Mouse (Mus musculus) kidney, embryonic 15.5 days (tissue): ENCODE data around the gene Tns4. TPM values are rescaled to one million over a fixed set of nuclear protein-coding genes. Genes with fewer than 3 reads are reported as not detected.

Source experiments
- ATAC-seq: fragments of 200-750 bp; cut with Nextera tagmentation; replicated peaks from 2 replicates; pipeline ENCODE4 v1.8.0; 2017; ENCODE audit warnings: moderate TSS enrichment; ENCODE audit not compliant: low FRiP score
- H3K27ac ChIP-seq: fragments of 300-500 bp; sonication (generic); 2 replicates; pipeline ENCODE4 v1.5.1; 2015; ENCODE audit warnings: mild to moderate bottlenecking, inconsistent platforms
- H3K27me3 ChIP-seq: fragments of 300-500 bp; sonication (generic); 2 replicates; pipeline ENCODE4 v1.6.1; 2015; ENCODE audit warnings: inconsistent platforms
- H3K36me3 ChIP-seq: fragments of 300-500 bp; sonication (generic); 2 replicates; pipeline ENCODE4 v1.6.1; 2015; ENCODE audit warnings: inconsistent platforms
- H3K4me1 ChIP-seq: fragments of 300-500 bp; sonication (generic); 2 replicates; pipeline ENCODE4 v1.6.1; 2015; ENCODE audit warnings: inconsistent platforms
- H3K4me2 ChIP-seq: fragments of 300-500 bp; sonication (generic); 2 replicates; pipeline ENCODE4 v1.6.1; 2015; ENCODE audit warnings: moderate library complexity, mild to moderate bottlenecking, inconsistent platforms
- H3K4me3 ChIP-seq: fragments of 300-500 bp; sonication (generic); replicated peaks from 2 replicates; pipeline ENCODE4 v1.5.1; 2015; ENCODE audit warnings: mild to moderate bottlenecking, inconsistent platforms
- H3K9ac ChIP-seq: fragments of 300-500 bp; sonication (generic); 2 replicates; pipeline ENCODE4 v1.6.1; 2015; ENCODE audit warnings: mild to moderate bottlenecking, inconsistent platforms
- H3K9me3 ChIP-seq: fragments of 300-500 bp; sonication (generic); replicated peaks from 2 replicates; pipeline ENCODE4 v1.6.1; 2016; ENCODE audit warnings: inconsistent platforms
- WGBS: fragments of 180-500 bp; shearing (Covaris S2); methylation state at CpG from one replicate; pipeline ENCODE4 v1.1.7; 2015; ENCODE audit warnings: mixed read lengths; 5-methylcytosine and 5-hydroxymethylcytosine counted together
- polyA plus RNA-seq: library from polyadenylated mRNA; unstranded; fragments of >200 nt; fragmentation: Nextera tagmentation; extraction: Ambion mirVana; gene quantifications from 2 replicates; pipeline ENCODE4 v1.2.1, GENCODE M21; 2015

The Tns4 gene
- polyA plus RNA-seq, 1 experiment from 2014 or later, result 0.29 TPM

DNA sequence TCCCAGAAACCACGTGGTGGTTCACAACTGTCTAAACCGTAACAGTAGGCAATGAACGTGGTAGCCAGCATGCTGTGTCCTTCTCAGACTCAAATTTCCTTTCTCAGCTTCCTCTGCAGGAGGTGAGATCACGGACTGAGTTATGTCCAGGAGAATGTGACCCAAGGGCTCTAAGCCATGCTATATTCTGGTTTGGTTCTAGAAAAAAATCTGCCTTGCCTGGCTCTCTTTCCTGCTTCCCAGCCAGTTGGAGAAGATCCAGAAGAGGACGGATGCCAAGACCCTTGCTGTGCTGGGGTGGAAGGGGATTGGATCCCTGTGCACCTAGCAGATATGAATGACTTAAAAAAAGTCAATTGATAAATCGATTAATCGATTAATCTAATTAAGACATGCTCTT, 10.4 kb upstream of the Tns4 start:
- Histone ChIP-seq H3K27me3 (no peaks in the 10 kb centered on the region), H3K9me3 (no peaks in the 10 kb centered on the region), H3K27ac (0 out of 2 replicates have a peak overlapping the region, but pooled peaks have one; percentile 27), H3K36me3 (no peaks in the 10 kb centered on the region), H3K4me2 (no peak overlapping the region), H3K4me3 (no peak overlapping the region), H3K4me1 (peaks cover 17% of the 10 kb centered on the region; the same call in 1 of the 2 replicates), H3K9ac (no peak overlapping the region)
- WGBS, result 73% methylated on average over 7 of the region's 7 CpGs
- ATAC-seq, result no peak

DNA sequence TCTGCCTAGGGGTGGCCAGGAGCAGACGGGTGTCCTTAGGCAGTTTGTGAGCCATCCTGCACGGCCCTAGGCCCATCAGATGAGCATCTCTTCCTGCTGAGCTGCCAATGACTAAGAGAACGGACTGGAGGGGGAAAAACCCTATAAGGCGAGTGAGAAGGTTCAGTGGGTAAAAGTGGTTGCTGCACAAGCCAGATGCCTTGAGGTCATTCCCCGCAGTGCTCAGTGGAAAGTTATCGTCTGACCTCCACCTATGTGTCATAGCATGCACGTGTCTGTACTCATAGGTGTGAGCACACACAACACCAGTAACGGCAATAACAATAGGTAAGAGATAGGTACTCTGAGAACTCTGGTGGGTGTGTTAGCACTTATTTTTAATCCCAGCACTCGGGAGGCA, 9.8 kb upstream of the Tns4 start:
- Histone ChIP-seq H3K9ac (no peak overlapping the region), H3K9me3 (no peaks in the 10 kb centered on the region), H3K27me3 (no peaks in the 10 kb centered on the region), H3K4me1 (peaks cover 17% of the 10 kb centered on the region; the same call in 1 of the 2 replicates), H3K27ac (no peak overlapping the region), H3K4me3 (no peak overlapping the region), H3K36me3 (no peaks in the 10 kb centered on the region), H3K4me2 (no peak overlapping the region)
- 92% methylated on average over 9 of the region's 9 CpGs for WGBS
- ATAC-seq, result no peak

DNA sequence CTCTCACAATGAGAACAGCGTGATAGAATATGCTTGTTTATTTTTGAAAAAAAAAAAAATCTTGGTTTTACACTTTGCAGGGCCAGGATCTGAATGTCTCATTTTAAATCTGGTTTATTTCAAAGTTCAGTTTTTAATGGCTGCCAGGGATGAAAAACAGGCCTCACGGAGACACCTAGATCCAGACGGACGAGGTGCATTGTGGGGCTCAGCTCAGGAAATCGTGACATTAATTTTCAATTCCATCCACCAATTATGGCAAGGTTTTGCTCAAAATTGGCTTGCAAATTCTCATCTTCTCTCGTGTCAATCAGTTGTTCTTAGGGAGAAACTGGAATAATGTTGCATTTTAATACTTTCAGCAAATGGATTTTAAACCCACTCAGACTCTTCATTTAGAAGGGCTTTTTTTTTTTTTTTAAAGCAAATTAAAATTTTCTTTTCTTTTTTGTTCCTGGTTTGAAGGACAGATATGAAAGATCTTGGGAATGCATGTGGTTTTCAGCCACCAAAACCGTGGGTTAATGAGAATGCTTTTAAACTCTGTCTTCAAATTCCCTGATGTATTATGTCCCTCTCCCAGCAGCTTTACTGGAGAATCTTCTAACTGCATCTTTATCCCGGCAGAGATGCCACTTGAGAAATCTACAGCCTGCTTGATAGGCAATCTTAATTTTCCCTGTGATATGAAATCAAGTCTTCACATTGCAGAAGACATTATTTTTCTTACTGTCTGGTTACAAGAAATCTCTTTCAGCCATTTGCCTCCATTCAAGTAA, 8.1 kb upstream of the Tns4 start:
- H3K9ac ChIP-seq, result no peak overlapping the region
- H3K9me3 ChIP-seq, result no peaks in the 10 kb centered on the region
- 78% methylated on average over 8 of the region's 8 CpGs for WGBS
- H3K4me3 ChIP-seq, result no peak overlapping the region
- H3K4me1 ChIP-seq, result peaks cover 20% of the 10 kb centered on the region; the same call in 1 of the 2 replicates
- no peaks in the 10 kb centered on the region for H3K27me3 ChIP-seq
- no peak overlapping the region for H3K27ac ChIP-seq
- no peak overlapping the region for H3K4me2 ChIP-seq
- no peak for ATAC-seq
- H3K36me3 ChIP-seq, result no peaks in the 10 kb centered on the region

DNA sequence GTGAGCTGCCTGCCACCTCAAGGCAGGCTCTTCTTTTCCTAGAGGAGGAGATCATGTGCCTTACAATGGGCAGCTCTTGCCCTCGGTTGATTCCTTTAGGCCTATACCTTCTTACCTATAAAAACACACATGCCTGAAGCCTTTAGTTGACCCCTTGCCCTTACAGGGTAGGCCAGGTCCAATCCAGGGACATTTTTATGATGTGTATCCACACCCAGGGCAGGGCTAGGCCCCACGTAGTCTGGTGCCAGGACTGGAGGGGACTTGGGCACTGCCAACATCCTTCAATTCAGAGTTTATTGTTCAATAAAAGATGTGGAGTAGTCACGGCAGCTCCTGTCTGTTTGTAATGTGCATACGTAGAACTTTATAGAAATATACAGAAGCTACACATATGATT, 7.3 kb upstream of the Tns4 start:
- Histone ChIP-seq H3K27me3 (no peaks in the 10 kb centered on the region), H3K27ac (no peak overlapping the region), H3K36me3 (no peaks in the 10 kb centered on the region), H3K9me3 (no peaks in the 10 kb centered on the region), H3K4me3 (no peak overlapping the region), H3K4me1 (peaks cover 14% of the 10 kb centered on the region; the same call in 1 of the 2 replicates), H3K4me2 (no peak overlapping the region), H3K9ac (no peak overlapping the region)
- no peak for ATAC-seq
- WGBS, result 69% methylated on average over 4 of the region's 4 CpGs

DNA sequence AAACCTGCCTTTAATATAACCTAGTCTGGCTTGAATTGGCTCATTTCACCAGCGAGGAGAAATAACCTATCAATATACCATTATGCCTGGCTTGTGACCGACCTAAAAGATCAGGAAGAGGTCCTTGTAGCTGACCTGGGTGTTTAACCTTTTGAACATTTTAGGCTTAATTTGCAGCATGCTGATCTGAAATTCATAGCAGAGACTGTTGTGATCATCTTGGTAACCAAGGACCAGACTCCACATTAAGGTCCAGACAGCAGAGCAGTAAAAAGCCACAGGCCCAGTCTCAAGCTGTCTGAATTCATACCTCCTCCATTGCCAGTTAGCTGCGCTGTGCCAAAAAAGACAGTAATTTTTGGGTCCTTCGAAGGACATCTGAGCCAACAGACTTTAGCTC, 6.7 kb upstream of the Tns4 start:
- 74% methylated on average over 4 of the region's 4 CpGs for whole genome bisulfite sequencing
- Histone ChIP-seq H3K36me3 (no peaks in the 10 kb centered on the region), H3K4me2 (no peak overlapping the region), H3K27ac (no peak overlapping the region), H3K9ac (no peak overlapping the region), H3K9me3 (no peaks in the 10 kb centered on the region), H3K27me3 (no peaks in the 10 kb centered on the region), H3K4me3 (no peak overlapping the region), H3K4me1 (peaks cover 14% of the 10 kb centered on the region; the same call in 1 of the 2 replicates)
- no peak for ATAC-seq

DNA sequence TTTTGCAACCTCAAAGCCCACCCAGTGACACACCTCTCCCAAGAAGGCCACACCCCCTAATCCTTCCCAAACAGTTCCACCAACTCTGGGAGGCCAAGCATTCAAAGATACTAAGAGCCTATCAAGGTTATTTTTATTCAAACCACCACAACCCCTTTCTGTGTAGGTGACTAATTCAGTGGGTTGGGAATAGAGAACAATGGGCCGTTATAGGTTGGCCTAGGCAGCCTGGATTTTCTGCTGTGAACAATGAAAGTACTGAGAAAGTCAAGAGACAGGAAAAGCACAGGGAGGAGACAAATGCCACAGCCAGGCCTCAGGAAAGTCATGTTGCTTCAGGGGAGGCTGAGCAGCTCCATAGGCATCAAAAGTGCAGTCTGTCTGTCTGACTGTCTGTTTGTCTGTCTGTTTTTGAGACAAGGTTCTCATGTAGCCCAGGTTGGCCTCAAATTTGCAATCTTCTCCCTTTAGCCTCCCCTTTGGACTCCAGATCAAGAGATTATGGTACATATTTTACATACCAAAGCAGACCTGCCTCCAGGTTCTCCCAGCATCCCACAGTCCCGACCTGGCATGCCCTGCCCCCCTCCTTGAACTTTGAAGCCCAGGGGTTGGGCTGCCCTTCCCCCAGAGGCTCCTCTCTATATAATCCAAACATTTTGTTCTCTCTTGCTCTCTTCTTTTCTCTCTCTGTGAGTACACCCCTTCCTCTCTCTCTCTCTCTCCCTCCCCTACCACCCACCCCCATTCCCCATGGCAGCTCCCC, 6.0 kb upstream of the Tns4 start:
- ATAC-seq, result no peak
- Histone ChIP-seq H3K4me3 (no peak overlapping the region), H3K9ac (no peak overlapping the region), H3K36me3 (no peaks in the 10 kb centered on the region), H3K4me2 (no peak overlapping the region), H3K9me3 (no peaks in the 10 kb centered on the region), H3K4me1 (peaks cover 11% of the 10 kb centered on the region; the same call in 1 of the 2 replicates), H3K27me3 (no peaks in the 10 kb centered on the region), H3K27ac (no peak overlapping the region)
- 52% methylated on average over 2 of the region's 2 CpGs for WGBS

DNA sequence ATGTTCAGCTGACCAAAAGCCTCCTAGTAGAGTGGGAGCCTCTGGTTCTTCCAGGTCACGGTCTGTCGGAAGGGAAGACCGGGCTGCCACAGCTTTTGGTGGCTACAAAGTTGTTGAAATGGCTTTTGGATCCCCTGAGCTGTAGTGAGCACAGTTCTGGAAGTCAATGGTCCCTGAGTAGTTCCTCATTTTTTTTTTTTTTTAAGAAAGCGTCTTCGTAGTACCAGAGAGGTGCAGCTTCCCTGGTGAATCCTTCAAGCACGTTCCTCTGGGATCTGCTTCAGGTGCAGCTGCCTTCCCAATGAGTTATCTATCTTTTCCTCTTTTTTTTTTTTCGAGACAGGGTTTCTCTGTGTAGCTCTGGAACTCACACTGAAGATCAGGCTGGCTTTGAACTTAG, 4.6 kb upstream of the Tns4 start:
- ATAC-seq, result no peak
- Histone ChIP-seq H3K36me3 (no peaks in the 10 kb centered on the region), H3K27ac (no peak overlapping the region), H3K4me3 (no peak overlapping the region), H3K9ac (no peak overlapping the region), H3K4me1 (0 out of 2 replicates have a peak, but pooled peaks cover 3% of the 10 kb centered on the region), H3K4me2 (no peak overlapping the region), H3K9me3 (no peaks in the 10 kb centered on the region), H3K27me3 (no peaks in the 10 kb centered on the region)
- 75% methylated on average over 7 of the region's 7 CpGs for WGBS

DNA sequence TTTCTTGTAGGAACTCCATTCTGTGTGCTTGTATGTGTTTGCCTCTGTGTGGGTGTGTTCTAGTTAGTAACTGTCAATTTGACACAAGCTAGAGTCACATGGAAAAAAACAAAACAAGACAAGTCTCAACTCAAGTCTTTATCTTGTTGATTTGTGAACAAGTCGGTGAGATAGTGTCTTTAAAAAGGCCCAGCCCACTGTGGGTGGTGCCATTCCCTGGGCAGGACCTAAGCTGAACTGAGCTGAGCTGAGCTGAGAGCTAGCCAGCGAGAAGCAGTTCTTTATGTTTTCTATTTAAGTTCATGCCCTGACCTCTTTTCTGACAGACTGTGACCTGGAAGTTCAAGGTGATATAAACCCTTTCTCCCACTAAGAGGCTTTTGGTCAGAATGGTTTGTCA, 2.6 kb upstream of the Tns4 start:
- no peak for ATAC-seq
- H3K27ac ChIP-seq, result no peak overlapping the region
- no peak overlapping the region for H3K4me2 ChIP-seq
- 36% methylated on average over 2 of the region's 2 CpGs for WGBS
- H3K4me3 ChIP-seq, result no peak overlapping the region
- no peaks in the 10 kb centered on the region for H3K36me3 ChIP-seq
- no peak overlapping the region for H3K9ac ChIP-seq
- H3K9me3 ChIP-seq, result no peaks in the 10 kb centered on the region
- no peaks in the 10 kb centered on the region for H3K27me3 ChIP-seq
- 0 out of 2 replicates have a peak, but pooled peaks cover 3% of the 10 kb centered on the region for H3K4me1 ChIP-seq

DNA sequence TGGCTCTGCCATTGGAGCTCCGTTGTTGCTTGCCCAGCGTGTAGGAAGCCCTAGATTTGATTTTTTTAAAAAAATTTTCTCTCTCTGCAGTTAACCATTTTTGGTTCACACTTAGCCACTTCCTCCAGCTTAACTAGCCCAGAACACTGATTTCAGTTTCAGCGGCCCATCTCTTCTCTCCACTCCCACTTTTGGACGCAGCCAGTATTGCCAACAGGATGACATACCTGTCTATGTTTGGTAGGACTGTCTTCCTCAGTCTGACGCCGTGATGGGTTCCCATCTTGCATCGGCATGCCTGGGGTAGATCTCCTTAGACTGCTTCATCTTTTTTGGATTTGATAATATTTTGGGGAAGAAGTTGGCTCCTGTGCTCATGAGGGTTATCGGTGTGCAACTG, 1.3 kb upstream of the Tns4 start:
- Histone ChIP-seq H3K36me3 (no peaks in the 10 kb centered on the region), H3K27ac (no peak overlapping the region), H3K4me3 (no peak overlapping the region), H3K4me1 (peaks cover 6% of the 10 kb centered on the region; the same call in 1 of the 2 replicates), H3K9me3 (no peaks in the 10 kb centered on the region), H3K4me2 (no peak overlapping the region), H3K27me3 (no peaks in the 10 kb centered on the region), H3K9ac (no peak overlapping the region)
- ATAC-seq, result no peak
- WGBS, result 91% methylated on average over 8 of the region's 8 CpGs

DNA sequence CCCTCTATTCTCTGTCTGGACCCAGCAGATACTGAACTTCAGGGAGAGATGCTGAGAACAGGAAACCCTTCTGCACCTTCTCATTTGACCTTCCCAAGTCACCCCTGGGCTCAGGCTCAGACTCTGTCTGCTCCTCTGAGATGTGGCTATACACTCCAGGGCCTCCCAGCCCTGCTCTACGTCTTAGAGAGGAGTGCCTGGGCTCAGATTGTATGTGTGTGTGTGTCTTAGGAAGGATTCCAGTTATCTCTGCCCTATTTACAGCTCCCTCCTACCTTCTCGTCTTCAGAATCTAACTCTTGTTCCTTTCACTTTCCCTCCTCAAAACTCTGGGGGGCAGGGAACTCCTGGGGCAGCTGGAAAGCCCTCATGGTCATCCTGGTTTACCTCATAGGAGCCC, 620 bp downstream of the Tns4 start:
- Histone ChIP-seq H3K4me2 (no peak overlapping the region), H3K36me3 (no peaks in the 10 kb centered on the region), H3K9me3 (no peaks in the 10 kb centered on the region), H3K4me1 (peaks cover 4% of the 10 kb centered on the region; the same call in 1 of the 2 replicates), H3K27me3 (no peaks in the 10 kb centered on the region), H3K9ac (no peak overlapping the region), H3K4me3 (no peak overlapping the region), H3K27ac (no peak overlapping the region)
- 50% methylated on average over 2 of the region's 2 CpGs for WGBS
- no peak for ATAC-seq

DNA sequence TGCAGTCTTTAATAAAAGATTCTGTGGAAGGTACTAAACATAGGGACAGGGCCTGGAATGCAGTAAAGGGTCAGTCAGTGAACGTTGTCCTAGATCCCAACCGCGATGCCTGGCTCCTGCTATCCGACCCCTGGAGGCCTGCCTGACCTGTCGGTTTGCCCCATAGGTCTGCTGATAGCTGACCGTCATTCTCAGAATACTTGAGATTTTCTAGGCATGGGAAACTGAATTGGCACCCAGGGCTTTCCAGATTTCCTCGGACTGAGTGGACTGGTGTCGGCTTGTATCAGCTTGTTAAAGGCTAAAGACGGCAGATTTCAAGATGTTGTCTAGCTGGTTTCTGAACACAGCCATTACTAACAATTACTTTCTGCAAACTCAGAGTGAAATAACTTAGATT, 4.7 kb downstream of the Tns4 start:
- no peak overlapping the region for H3K9ac ChIP-seq
- no peaks in the 10 kb centered on the region for H3K36me3 ChIP-seq
- no peaks in the 10 kb centered on the region for H3K27me3 ChIP-seq
- H3K9me3 ChIP-seq, result no peaks in the 10 kb centered on the region
- peaks cover 29% of the 10 kb centered on the region for H3K4me1 ChIP-seq
- no peak overlapping the region for H3K4me2 ChIP-seq
- no peak overlapping the region for H3K4me3 ChIP-seq
- no peak overlapping the region for H3K27ac ChIP-seq
- 79% methylated on average over 9 of the region's 9 CpGs for WGBS
- no peak for ATAC-seq

DNA sequence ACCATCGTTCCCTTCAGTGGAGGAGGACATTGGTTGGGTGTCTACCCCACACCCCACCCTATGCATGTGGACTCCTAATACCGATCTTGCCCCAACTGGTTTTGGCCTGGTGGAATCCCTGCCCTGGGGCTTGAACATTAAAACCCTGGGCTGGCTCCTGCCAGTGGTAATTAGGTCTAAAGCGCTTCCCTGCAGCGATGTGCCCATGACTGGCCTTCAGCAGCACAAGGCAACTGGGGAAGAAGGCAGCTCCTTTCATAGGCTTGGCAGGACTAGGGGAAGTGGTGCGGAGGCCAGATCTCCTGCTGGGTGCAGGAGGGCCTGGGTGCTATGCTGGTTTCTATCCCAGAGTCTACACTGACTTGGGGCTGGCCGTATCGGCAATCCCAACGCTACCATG, 5.6 kb downstream of the Tns4 start:
- Histone ChIP-seq H3K27me3 (no peaks in the 10 kb centered on the region), H3K4me2 (no peak overlapping the region), H3K4me3 (no peak overlapping the region), H3K9me3 (no peaks in the 10 kb centered on the region), H3K36me3 (no peaks in the 10 kb centered on the region), H3K4me1 (peaks cover 30% of the 10 kb centered on the region), H3K27ac (no peak overlapping the region), H3K9ac (no peak overlapping the region)
- WGBS, result 86% methylated on average over 8 of the region's 8 CpGs
- ATAC-seq, result no peak
